Mouse (Mus musculus) heart, embryonic 13.5 days (tissue): ENCODE results near the gene Zdhhc23. TPM values are rescaled to one million over a fixed set of nuclear protein-coding genes. Genes with fewer than 3 reads are reported as not detected.

Experiments
- ATAC-seq: fragments of 200-750 bp; cut with Nextera tagmentation; 2 replicates; pipeline ENCODE4 v1.8.0; 2017; ENCODE audit warnings: moderate TSS enrichment; ENCODE audit not compliant: insufficient number of reproducible peaks, low FRiP score, low TSS enrichment; ENCODE audit errors: extremely low read depth
- H3K27ac ChIP-seq: fragments of 300-500 bp; sonication (generic); replicated peaks from 2 replicates; pipeline ENCODE4 v1.5.1; 2015; ENCODE audit warnings: moderate library complexity, mild to moderate bottlenecking, inconsistent platforms
- H3K27me3 ChIP-seq: fragments of 300-500 bp; sonication (generic); replicated peaks from 2 replicates; pipeline ENCODE4 v1.6.1; 2015; ENCODE audit warnings: mild to moderate bottlenecking, inconsistent platforms
- H3K36me3 ChIP-seq: fragments of 300-500 bp; sonication (generic); 2 replicates; pipeline ENCODE4 v1.6.1; 2015; ENCODE audit warnings: mild to moderate bottlenecking, inconsistent platforms
- H3K4me1 ChIP-seq: fragments of 300-500 bp; sonication (generic); 2 replicates; pipeline ENCODE4 v1.6.1; 2015; ENCODE audit warnings: inconsistent platforms
- H3K4me2 ChIP-seq: fragments of 300-500 bp; sonication (generic); 2 replicates; pipeline ENCODE4 v1.6.1; 2015; ENCODE audit warnings: inconsistent platforms, mild to moderate bottlenecking, moderate library complexity
- H3K4me3 ChIP-seq: fragments of 300-500 bp; sonication (generic); 2 replicates; pipeline ENCODE4 v1.5.1; 2015; ENCODE audit warnings: moderate library complexity, mild to moderate bottlenecking, inconsistent platforms
- H3K9ac ChIP-seq: fragments of 300-500 bp; sonication (generic); 2 replicates; pipeline ENCODE4 v1.6.1; 2015; ENCODE audit warnings: inconsistent platforms, mild to moderate bottlenecking, moderate library complexity
- H3K9me3 ChIP-seq: fragments of 300-500 bp; sonication (generic); 2 replicates; pipeline ENCODE4 v1.6.1; 2016; ENCODE audit warnings: inconsistent platforms
- WGBS: fragments of 180-500 bp; shearing (Covaris S2); methylation state at CpG from one replicate; pipeline ENCODE4 v1.1.7; 2015; ENCODE audit warnings: mixed read lengths; 5-methylcytosine and 5-hydroxymethylcytosine counted together
- polyA plus RNA-seq: library from polyadenylated mRNA; unstranded; fragments of >200 nt; fragmentation: Nextera tagmentation; extraction: Ambion mirVana; gene quantifications from 2 replicates; pipeline ENCODE4 v1.2.1, GENCODE M21; 2015

The Zdhhc23 gene
- polyA plus RNA-seq, 1 experiment from 2014 or later, result 1.4 TPM

- Histone ChIP-seq H3K4me1 (no peaks in the 10 kb centered on the region), H3K9ac (no peak overlapping the region), H3K36me3 (no peaks in the 10 kb centered on the region; the same call in 1 of the 2 replicates), H3K4me2 (no peak overlapping the region), H3K27ac (no peak overlapping the region), H3K9me3 (no peaks in the 10 kb centered on the region), H3K27me3 (no peaks in the 10 kb centered on the region), H3K4me3 (no peak overlapping the region)
- 73% methylated on average over 5 of the region's 5 CpGs for whole genome bisulfite sequencing
- ATAC-seq, result no peak
Measured at GRCm38 (mm10) chr16:43999541-43999940, 19.9 kb upstream of the Zdhhc23 start.

GRCm38 (mm10) chr16:43999111-43999510, 19.5 kb upstream of the Zdhhc23 start:
- Histone ChIP-seq H3K4me3 (no peak overlapping the region), H3K9ac (no peak overlapping the region), H3K4me1 (no peaks in the 10 kb centered on the region), H3K9me3 (no peaks in the 10 kb centered on the region), H3K27ac (no peak overlapping the region), H3K27me3 (no peaks in the 10 kb centered on the region), H3K36me3 (no peaks in the 10 kb centered on the region; the same call in 1 of the 2 replicates), H3K4me2 (no peak overlapping the region)
- WGBS, result 79% methylated on average over 8 of the region's 8 CpGs
- ATAC-seq, result no peak

- no peak overlapping the region for H3K27ac ChIP-seq
- H3K4me1 ChIP-seq, result no peaks in the 10 kb centered on the region
- ATAC-seq, result no peak
- 76% methylated on average over 3 of the region's 3 CpGs for WGBS
- no peaks in the 10 kb centered on the region for H3K27me3 ChIP-seq
- no peak overlapping the region for H3K4me3 ChIP-seq
- H3K9me3 ChIP-seq, result no peaks in the 10 kb centered on the region
- no peaks in the 10 kb centered on the region for H3K36me3 ChIP-seq
- no peak overlapping the region for H3K4me2 ChIP-seq
- H3K9ac ChIP-seq, result no peak overlapping the region
Measured at GRCm38 (mm10) chr16:43994623-43995022, 15.0 kb upstream of the Zdhhc23 start.

- no peak overlapping the region for H3K4me2 ChIP-seq
- H3K4me1 ChIP-seq, result no peaks in the 10 kb centered on the region
- no peak overlapping the region for H3K27ac ChIP-seq
- no peaks in the 10 kb centered on the region for H3K9me3 ChIP-seq
- peaks cover 4% of the 10 kb centered on the region; the same call in 1 of the 2 replicates for H3K36me3 ChIP-seq
- H3K9ac ChIP-seq, result no peak overlapping the region
- H3K27me3 ChIP-seq, result no peaks in the 10 kb centered on the region
- no peak overlapping the region for H3K4me3 ChIP-seq
- ATAC-seq, result no peak
- WGBS, result 87% methylated on average over 4 of the region's 4 CpGs
Measured at GRCm38 (mm10) chr16:43986299-43986698, 6.7 kb upstream of the Zdhhc23 start.

GRCm38 (mm10) chr16:43980110-43980609, 569 bp upstream of the Zdhhc23 start:
- no peaks in the 10 kb centered on the region for H3K36me3 ChIP-seq
- H3K4me3 ChIP-seq, result peak overlapping the region; percentile 84
- H3K9me3 ChIP-seq, result no peaks in the 10 kb centered on the region
- no peak overlapping the region for H3K27ac ChIP-seq
- ATAC-seq, result no peak
- H3K4me1 ChIP-seq, result 0 out of 2 replicates have a peak, but pooled peaks cover 3% of the 10 kb centered on the region
- H3K4me2 ChIP-seq, result peak overlapping the region; percentile 100
- WGBS, result 19% methylated on average over 9 of the region's 9 CpGs
- H3K27me3 ChIP-seq, result peaks cover 33% of the 10 kb centered on the region
- peak overlapping the region; percentile 82 for H3K9ac ChIP-seq

- Histone ChIP-seq H3K9ac (peak overlapping the region; percentile 82), H3K9me3 (no peaks in the 10 kb centered on the region), H3K4me2 (peak overlapping the region; percentile 100), H3K36me3 (no peaks in the 10 kb centered on the region), H3K4me3 (peak overlapping the region; percentile 84), H3K4me1 (0 out of 2 replicates have a peak, but pooled peaks cover 3% of the 10 kb centered on the region), H3K27ac (no peak overlapping the region), H3K27me3 (peaks cover 33% of the 10 kb centered on the region)
- 18% methylated on average over 7 of the region's 7 CpGs for WGBS
- ATAC-seq, result no peak
Measured at GRCm38 (mm10) chr16:43979010-43979327, 622 bp downstream of the Zdhhc23 start.

- H3K36me3 ChIP-seq, result peaks cover 4% of the 10 kb centered on the region; the same call in 1 of the 2 replicates
- WGBS, result 80% methylated on average over 22 of the region's 22 CpGs
- no peak for ATAC-seq
- H3K9ac ChIP-seq, result no peak overlapping the region
- H3K4me1 ChIP-seq, result no peaks in the 10 kb centered on the region
- H3K4me3 ChIP-seq, result no peak overlapping the region
- H3K27ac ChIP-seq, result no peak overlapping the region
- H3K9me3 ChIP-seq, result no peaks in the 10 kb centered on the region
- peaks cover 17% of the 10 kb centered on the region for H3K27me3 ChIP-seq
- H3K4me2 ChIP-seq, result no peak overlapping the region
Measured at GRCm38 (mm10) chr16:43973606-43974220, 5.9 kb downstream of the Zdhhc23 start.

- H3K27me3 ChIP-seq, result peaks cover 13% of the 10 kb centered on the region; the same call in 1 of the 2 replicates
- 84% methylated on average over 11 of the region's 11 CpGs for WGBS
- ATAC-seq, result no peak
- H3K4me2 ChIP-seq, result no peak overlapping the region
- H3K9ac ChIP-seq, result no peak overlapping the region
- peaks cover 8% of the 10 kb centered on the region; the same call in 1 of the 2 replicates for H3K36me3 ChIP-seq
- no peaks in the 10 kb centered on the region for H3K9me3 ChIP-seq
- H3K4me3 ChIP-seq, result no peak overlapping the region
- H3K27ac ChIP-seq, result no peak overlapping the region
- no peaks in the 10 kb centered on the region for H3K4me1 ChIP-seq
Measured at GRCm38 (mm10) chr16:43973147-43973546, 6.4 kb downstream of the Zdhhc23 start.

GRCm38 (mm10) chr16:43972391-43972790, 7.2 kb downstream of the Zdhhc23 start:
- no peaks in the 10 kb centered on the region for H3K4me1 ChIP-seq
- H3K9me3 ChIP-seq, result no peaks in the 10 kb centered on the region
- no peak overlapping the region for H3K9ac ChIP-seq
- 76% methylated on average over 2 of the region's 2 CpGs for WGBS
- H3K27me3 ChIP-seq, result 0 out of 2 replicates have a peak, but pooled peaks cover 6% of the 10 kb centered on the region
- no peak overlapping the region for H3K27ac ChIP-seq
- peaks cover 8% of the 10 kb centered on the region; the same call in 1 of the 2 replicates for H3K36me3 ChIP-seq
- ATAC-seq, result no peak; the same call in 1 of the 2 replicates
- no peak overlapping the region for H3K4me2 ChIP-seq
- H3K4me3 ChIP-seq, result no peak overlapping the region

- Histone ChIP-seq H3K9ac (no peak overlapping the region), H3K36me3 (peaks cover 8% of the 10 kb centered on the region; the same call in 1 of the 2 replicates), H3K9me3 (no peaks in the 10 kb centered on the region), H3K27me3 (0 out of 2 replicates have a peak, but pooled peaks cover under 1% of the 10 kb centered on the region), H3K4me1 (no peaks in the 10 kb centered on the region), H3K27ac (no peak overlapping the region), H3K4me2 (no peak overlapping the region), H3K4me3 (no peak overlapping the region)
- 87% methylated on average over 9 of the region's 9 CpGs for WGBS
- no peak for ATAC-seq
Measured at GRCm38 (mm10) chr16:43971741-43972140, 7.8 kb downstream of the Zdhhc23 start.

- no peaks in the 10 kb centered on the region for H3K9me3 ChIP-seq
- H3K4me1 ChIP-seq, result no peaks in the 10 kb centered on the region
- no peaks in the 10 kb centered on the region for H3K27me3 ChIP-seq
- H3K9ac ChIP-seq, result no peak overlapping the region
- no peak overlapping the region for H3K4me2 ChIP-seq
- ATAC-seq, result no peak
- no peak overlapping the region for H3K27ac ChIP-seq
- peaks cover 8% of the 10 kb centered on the region; the same call in 1 of the 2 replicates for H3K36me3 ChIP-seq
- H3K4me3 ChIP-seq, result no peak overlapping the region
- 90% methylated on average over 11 of the region's 11 CpGs for WGBS
Measured at GRCm38 (mm10) chr16:43971189-43971588, 8.4 kb downstream of the Zdhhc23 start.

- no peak for ATAC-seq
Measured at GRCm38 (mm10) chr16:43970426-43970825, 9.2 kb downstream of the Zdhhc23 start.

More at GRCm38 (mm10) chr16:43970426-43970825, 9.2 kb downstream of the Zdhhc23 start:
- Histone ChIP-seq H3K4me3 (no peak overlapping the region), H3K4me2 (no peak overlapping the region), H3K9ac (no peak overlapping the region), H3K36me3 (peaks cover 8% of the 10 kb centered on the region; the same call in 1 of the 2 replicates), H3K27ac (no peak overlapping the region), H3K27me3 (no peaks in the 10 kb centered on the region), H3K9me3 (no peaks in the 10 kb centered on the region), H3K4me1 (no peaks in the 10 kb centered on the region)
- WGBS, result 69% methylated on average over 3 of the region's 3 CpGs
